Mouse (Mus musculus): ENCODE measurements around the gene Prkcq.

- TF ChIP-seq CTCF (IDR thresholded peaks at IDR 0.05; ENCODE audit: low read depth, low read length) (no peak), POLR2A (IDR thresholded peaks at IDR 0.05; ENCODE audit: extremely low read depth, insufficient read depth, low read length) (no peak)
Measured at GRCm38 (mm10) chr2:11294643-11295191, 122.8 kb downstream of the Prkcq start.
